Mouse (Mus musculus): ENCODE results near the gene Cln6. TPM values are rescaled to one million over a fixed set of nuclear protein-coding genes. Genes with fewer than 3 reads are reported as not detected.
"Not testable (repeated sequence)": the region's sequence is repeated elsewhere in the genome, so short reads cannot be mapped to it uniquely, and the experiment has no call there.

The Cln6 gene
- total RNA-seq, 2 experiments from 2014 or later = 12.3 to 20.2 TPM

- DNase-seq = peak; percentile 98 to 99
Measured at GRCm38 (mm10) chr9:62828662-62829086, 9.9 kb upstream of the Cln6 start.

- DNase-seq = no peak
Measured at GRCm38 (mm10) chr9:62829877-62830276, 8.7 kb upstream of the Cln6 start.

GRCm38 (mm10) chr9:62834906-62835305 lies 3.7 kb upstream of the Cln6 start:
- no peak for DNase-seq

GRCm38 (mm10) chr9:62835705-62836446 lies 2.7 kb upstream of the Cln6 start:
- no peak for DNase-seq

- DNase-seq = no peak
Measured at GRCm38 (mm10) chr9:62837611-62838010, 974 bp upstream of the Cln6 start.

GRCm38 (mm10) chr9:62838146-62838505 lies 459 bp upstream of the Cln6 start:
- DNase-seq = no peak

GRCm38 (mm10) chr9:62839172-62839770 lies 686 bp downstream of the Cln6 start:
- no peak for DNase-seq

- DNase-seq = no peak
Measured at GRCm38 (mm10) chr9:62843356-62844024, 4.9 kb downstream of the Cln6 start.

GRCm38 (mm10) chr9:62844461-62844860 lies 5.9 kb downstream of the Cln6 start:
- DNase-seq = no peak

GRCm38 (mm10) chr9:62847694-62848093 lies 9.1 kb downstream of the Cln6 start:
- peak; percentile 89 to 91 for DNase-seq

- DNase-seq = peak in 1 of 2 experiments; percentile 49
Measured at GRCm38 (mm10) chr9:62848641-62849040, 10.1 kb downstream of the Cln6 start.

GRCm38 (mm10) chr9:62851571-62851970 lies 13.0 kb downstream of the Cln6 start:
- DNase-seq = no peak

GRCm38 (mm10) chr9:62854483-62854882 lies 15.9 kb downstream of the Cln6 start:
- DNase-seq = no peak

- peak in 1 of 2 experiments; percentile 27 for DNase-seq
Measured at GRCm38 (mm10) chr9:62857216-62857615, 18.6 kb downstream of the Cln6 start.

- peak; percentile 89 to 91 for DNase-seq
Measured at GRCm38 (mm10) chr9:62857719-62858261, 19.2 kb downstream of the Cln6 start, which contains the start of gene Calml4. TSS of gene Calml4 (plus strand) at chr9:62858080.

GRCm38 (mm10) chr9:62858266-62859019 lies 19.9 kb downstream of the Cln6 start:
- DNase-seq = no peak

GRCm38 (mm10) chr9:62860102-62860501 lies 21.5 kb downstream of the Cln6 start:
- not testable (repeated sequence) for DNase-seq

- no peak for DNase-seq
Measured at GRCm38 (mm10) chr9:62860866-62861265, 22.3 kb downstream of the Cln6 start.

- not testable (repeated sequence) for DNase-seq
Measured at GRCm38 (mm10) chr9:62869236-62869635, 30.7 kb downstream of the Cln6 start.

- no peak for DNase-seq
Measured at GRCm38 (mm10) chr9:62870728-62871127, 32.1 kb downstream of the Cln6 start.

GRCm38 (mm10) chr9:62876966-62877616 lies 38.5 kb downstream of the Cln6 start:
- DNase-seq = no peak

- no peak for DNase-seq
Measured at GRCm38 (mm10) chr9:62877825-62878224, 39.2 kb downstream of the Cln6 start.
